Mouse (Mus musculus): ENCODE data around the gene 4833439L19Rik. TPM values are rescaled to one million over a fixed set of nuclear protein-coding genes. Genes with fewer than 3 reads are reported as not detected.

4833439L19Rik gene
- polyA plus RNA-seq (2012; rRNA removed) = 20.1 and 23.4 TPM in 2 replicates

GRCm38 (mm10) chr13:54565201-54565581 lies at the start of gene 4833439L19Rik:
Gene 4833439L19Rik (minus strand): TSS chr13:54565435.

GRCm38 (mm10) chr13:54610972-54611754 lies 45.9 kb upstream of the 4833439L19Rik start, which contains the start of gene Cltb:
Gene Cltb (minus strand): TSS chr13:54611344.

GRCm38 (mm10) chr13:54589996-54590951 lies 25.0 kb upstream of the 4833439L19Rik start, which contains the start of the genes Nop16 and Higd2a:
Gene Nop16 (minus strand): TSS chr13:54590090.
Gene Higd2a (plus strand): TSS chr13:54590207.

GRCm38 (mm10) chr13:54574854-54575481 lies 9.7 kb upstream of the 4833439L19Rik start, which contains the start of gene Arl10:
Gene Arl10 (plus strand): TSS chr13:54575015.

GRCm38 (mm10) chr13:54503604-54504521 lies 61.4 kb downstream of the 4833439L19Rik start, which contains the start of gene Simc1:
Gene Simc1 (plus strand): TSS chr13:54503779.

Other genes starting within 250 kb of the 4833439L19Rik start
- gene Cplx2, start 194.1 kb downstream of the 4833439L19Rik start, polyA plus RNA-seq (2012; rRNA removed) = 0.40 and 0.45 TPM in 2 replicates
- 16.1 and 16.2 TPM in 2 replicates for gene Thoc3, start 96.6 kb downstream of the 4833439L19Rik start, polyA plus RNA-seq (2012; rRNA removed)
- 2.7 and 3.2 TPM in 2 replicates for gene Simc1, start 61.7 kb downstream of the 4833439L19Rik start, polyA plus RNA-seq (2012; rRNA removed)
- 4.6 and 6.1 TPM in 2 replicates for gene Arl10, start 9.6 kb upstream of the 4833439L19Rik start, polyA plus RNA-seq (2012; rRNA removed)
- gene Nop16, start 24.7 kb upstream of the 4833439L19Rik start, polyA plus RNA-seq (2012; rRNA removed) = 28.1 and 29.1 TPM in 2 replicates
- 40.8 and 55.3 TPM in 2 replicates for gene Higd2a, start 24.8 kb upstream of the 4833439L19Rik start, polyA plus RNA-seq (2012; rRNA removed)
- gene Cltb, start 45.9 kb upstream of the 4833439L19Rik start, polyA plus RNA-seq (2012; rRNA removed) = 14.4 and 15.5 TPM in 2 replicates
- 11.7 and 11.8 TPM in 2 replicates for gene Faf2, start 56.3 kb upstream of the 4833439L19Rik start, polyA plus RNA-seq (2012; rRNA removed)
- gene Rnf44, start 128.5 kb upstream of the 4833439L19Rik start, polyA plus RNA-seq (2012; rRNA removed) = 21.2 and 27.7 TPM in 2 replicates
- 6.0 and 6.7 TPM in 2 replicates for gene Cdhr2, start 136.0 kb upstream of the 4833439L19Rik start, polyA plus RNA-seq (2012; rRNA removed)
- 0.02 and 0.06 TPM in 2 replicates for gene Gprin1, start 184.4 kb upstream of the 4833439L19Rik start, polyA plus RNA-seq (2012; rRNA removed)
- not detected in 2 replicates for gene Sncb, start 201.2 kb upstream of the 4833439L19Rik start, polyA plus RNA-seq (2012; rRNA removed)
- not detected in 2 replicates for gene Eif4e1b, start 218.6 kb upstream of the 4833439L19Rik start, polyA plus RNA-seq (2012; rRNA removed)
- 0.43 and 0.44 TPM in 2 replicates for gene Tspan17, start 223.9 kb upstream of the 4833439L19Rik start, polyA plus RNA-seq (2012; rRNA removed)